12 mouse cellular contexts compared by ENCODE assay signal in genomic region chr9:95193672-95194071, GRCm38 (mm10).
DNase-seq lines count a peak whose midpoint lies in the region; ATAC-seq and TF ChIP-seq lines count a peak whose summit lies in the region.
"Had no signal": no experiment of that assay in that cellular context is flagged by ENCODE, and none has a peak within 500 bp of the region (broad histone marks: within the 10 kb centered on the region; RNA-seq: fewer than 3 reads in every experiment).

No protein-coding gene starts in this region.

- intact Hi-C loops in heart, adult 2 months (cut with DNase I), result no loop called here

- H3K79me2 ChIP-seq in heart, adult 2 months (replicated peaks; ENCODE audit: control insufficient read depth, insufficient read depth, low read length), result no peaks in the 10 kb centered on the region

- H3K9me3 ChIP-seq in liver, embryonic 16.5 days (replicated peaks; ENCODE audit: control insufficient read depth, low read length), result no peaks in the 10 kb centered on the region
- H3K9me3 ChIP-seq: neural tube, embryonic 12.5 days had no signal

- H3K9ac ChIP-seq in heart, adult 2 months (ENCODE audit: low read depth, low read length), result no peak overlapping the region
- no peak overlapping the region for H3K9ac ChIP-seq in liver, embryonic 16.5 days (ENCODE audit: low read depth, low read length)
- H3K9ac ChIP-seq: neural tube, embryonic 12.5 days had no signal

- no peak for DNase-seq in heart, adult 2 months
- DNase-seq in heart, adult 8-10 months (ENCODE audit: low spot score), result no peak
- no peak for DNase-seq in kidney, adult 2 months
- no peak for DNase-seq in kidney, postnatal 10 days
- no peak for DNase-seq in cerebellum, postnatal 36 days
- no peak for DNase-seq in thymus, postnatal 4 days
- DNase-seq: cerebellum, adult 2 months; lung, adult 2 months had no signal

- H3K27ac ChIP-seq in heart, adult 2 months, result peak overlapping the region; percentile 60
- H3K27ac ChIP-seq in kidney, adult 2 months (ENCODE audit: insufficient read depth, low read depth, low read length), result peak overlapping the region; percentile 81
- peak overlapping the region; percentile 61 for H3K27ac ChIP-seq in brown adipose tissue, adult 24 weeks (replicated peaks; ENCODE audit: low read depth, low read length)
- H3K27ac ChIP-seq in liver, embryonic 16.5 days (ENCODE audit: low read length), result 0 out of 2 replicates have a peak overlapping the region, but pooled peaks have one; percentile 17
- H3K27ac ChIP-seq: neural tube, embryonic 12.5 days had no signal

- no peak for ATAC-seq in liver, embryonic 16.5 days (ENCODE audit: low read depth)

- no peaks in the 10 kb centered on the region for H3K36me3 ChIP-seq in heart, adult 2 months (ENCODE audit: control insufficient read depth, insufficient read depth, low read length)
- no peaks in the 10 kb centered on the region for H3K36me3 ChIP-seq in kidney, adult 2 months (ENCODE audit: control insufficient read depth, insufficient read depth, low read length)
- H3K36me3 ChIP-seq in liver, embryonic 16.5 days (ENCODE audit: control insufficient read depth, insufficient read depth), result no peaks in the 10 kb centered on the region
- H3K36me3 ChIP-seq: neural tube, embryonic 12.5 days had no signal

- no peak for TF ChIP-seq POLR2A in heart, adult 2 months (IDR thresholded peaks at IDR 0.05; ENCODE audit: insufficient read depth, low read depth, low read length)
- TF ChIP-seq POLR2A in kidney, adult 2 months (IDR thresholded peaks at IDR 0.05; ENCODE audit: low read depth, low read length), result no peak

- H3K4me3 ChIP-seq in heart, adult 2 months, result no peak overlapping the region
- no peak overlapping the region for H3K4me3 ChIP-seq in kidney, adult 2 months (ENCODE audit: insufficient read depth, low read depth, low read length)
- no peak overlapping the region for H3K4me3 ChIP-seq in brown adipose tissue, adult 24 weeks (ENCODE audit: insufficient read depth, low read depth, low read length)
- H3K4me3 ChIP-seq in liver, embryonic 16.5 days (ENCODE audit: low read depth, low read length), result no peak overlapping the region
- H3K4me3 ChIP-seq: neural tube, embryonic 12.5 days had no signal

- no peak for TF ChIP-seq EP300 in heart, adult 2 months (IDR thresholded peaks at IDR 0.05; ENCODE audit: insufficient read depth, low read depth, low read length)

- H3K4me1 ChIP-seq in heart, adult 2 months (ENCODE audit: control insufficient read depth, insufficient read depth, low read length), result peaks cover 12% of the 10 kb centered on the region
- H3K4me1 ChIP-seq in kidney, adult 2 months (ENCODE audit: control insufficient read depth, insufficient read depth, low read length), result 0 out of 2 replicates have a peak, but pooled peaks cover 3% of the 10 kb centered on the region
- peaks cover 21% of the 10 kb centered on the region for H3K4me1 ChIP-seq in brown adipose tissue, adult 24 weeks (ENCODE audit: control insufficient read depth, insufficient read depth, insufficient read length, low read length)
- peaks cover 7% of the 10 kb centered on the region; the same call in 1 of the 2 replicates for H3K4me1 ChIP-seq in liver, embryonic 16.5 days (ENCODE audit: control insufficient read depth, low read depth, low read length)
- H3K4me1 ChIP-seq: neural tube, embryonic 12.5 days had no signal

- TF ChIP-seq CTCF in heart, adult 2 months (IDR thresholded peaks at IDR 0.05), result no peak
- no peak for TF ChIP-seq CTCF in kidney, adult 2 months (conservative IDR thresholded peaks at IDR 0.05; ENCODE audit: insufficient read depth, insufficient read length, low read depth, low read length)

- H3K27me3 ChIP-seq in heart, adult 2 months (ENCODE audit: control insufficient read depth, insufficient read depth, low read length), result no peaks in the 10 kb centered on the region
- H3K27me3 ChIP-seq in kidney, adult 2 months (replicated peaks; ENCODE audit: control insufficient read depth, insufficient read depth, low read length), result no peaks in the 10 kb centered on the region
- H3K27me3 ChIP-seq in liver, embryonic 16.5 days (ENCODE audit: control insufficient read depth, insufficient read depth, low read depth, low read length), result no peaks in the 10 kb centered on the region
- H3K27me3 ChIP-seq: neural tube, embryonic 12.5 days had no signal

- no peak overlapping the region for H3K4me2 ChIP-seq in liver, embryonic 16.5 days (ENCODE audit: low read depth, low read length)
- H3K4me2 ChIP-seq: midbrain, embryonic 11.5 days; neural tube, embryonic 12.5 days had no signal

- 44% methylated on average over 3 of the region's 3 CpGs for WGBS in heart, adult 2 months
- WGBS in kidney, adult 2 months, result 69% methylated on average over 3 of the region's 3 CpGs
- 54% methylated on average over 3 of the region's 3 CpGs for WGBS in liver, embryonic 16.5 days (ENCODE audit: insufficient replicate concordance)

Comparison
In these comparisons a context has a peak if more than half of its experiments do, and no peak if none do; other contexts are left out.
1. H3K27ac ChIP-seq: peak in every context shown above with its lines; median percentile 81 in kidney, adult 2 months; 61 in brown adipose tissue, adult 24 weeks; 60 in heart, adult 2 months; 17 in liver, embryonic 16.5 days.